Mouse (Mus musculus) left cerebral cortex, postnatal 10 days (tissue): Measurements from ENCODE around the gene Tinf2. TPM values are rescaled to one million over a fixed set of nuclear protein-coding genes. Genes with fewer than 3 reads are reported as not detected.

Experiments
- DNase-seq, 2 experiments: peaks; one replicate each; pipeline ENCODE4 v3.0.0; 2021 to 2022; ENCODE audit warnings: low spot score in 2 of 2, mixed read lengths in 1 of 2; ENCODE audit errors: extremely low spot score in 1 of 2
- intact Hi-C: fragments of 180-260 bp; cut with DNase I; formaldehyde crosslinking; loops from one replicate; pipeline ENCODE4 v1.15.1; 2025
- total RNA-seq, 2 experiments: library from RNA; stranded (reverse); gene quantifications; 2 replicates each; pipeline ENCODE4 v1.2.3; 2021

Tinf2 gene
- total RNA-seq, 2 experiments from 2014 or later = 13.9 to 16.0 TPM

- no peak for DNase-seq
- intact Hi-C loops = no loop called here
These were observed 27.9 kb upstream of the Tinf2 start for GRCm38 (mm10) chr14:55709509-55709908.

DNA sequence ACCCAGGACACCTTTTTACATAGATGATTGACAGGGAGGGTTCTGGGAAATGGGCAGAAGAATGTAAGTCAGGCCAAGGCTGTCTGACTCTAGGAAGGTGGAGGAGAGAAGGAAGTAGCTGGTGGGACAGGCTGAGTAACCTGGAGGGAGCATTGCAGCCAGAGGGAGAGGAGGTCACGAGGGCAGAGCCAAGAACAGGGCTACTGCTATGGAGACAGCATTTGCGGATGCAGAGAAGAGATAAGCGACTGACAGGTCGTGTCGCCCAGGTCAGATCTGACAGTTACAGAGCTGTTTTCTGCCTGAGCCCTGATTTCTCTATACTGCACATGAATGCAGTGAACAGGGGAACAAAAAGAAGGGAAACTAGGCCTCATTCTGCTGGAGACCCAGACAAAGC, 25.8 kb upstream of the Tinf2 start:
- intact Hi-C loops = no loop called here
- no peak for DNase-seq

DNA sequence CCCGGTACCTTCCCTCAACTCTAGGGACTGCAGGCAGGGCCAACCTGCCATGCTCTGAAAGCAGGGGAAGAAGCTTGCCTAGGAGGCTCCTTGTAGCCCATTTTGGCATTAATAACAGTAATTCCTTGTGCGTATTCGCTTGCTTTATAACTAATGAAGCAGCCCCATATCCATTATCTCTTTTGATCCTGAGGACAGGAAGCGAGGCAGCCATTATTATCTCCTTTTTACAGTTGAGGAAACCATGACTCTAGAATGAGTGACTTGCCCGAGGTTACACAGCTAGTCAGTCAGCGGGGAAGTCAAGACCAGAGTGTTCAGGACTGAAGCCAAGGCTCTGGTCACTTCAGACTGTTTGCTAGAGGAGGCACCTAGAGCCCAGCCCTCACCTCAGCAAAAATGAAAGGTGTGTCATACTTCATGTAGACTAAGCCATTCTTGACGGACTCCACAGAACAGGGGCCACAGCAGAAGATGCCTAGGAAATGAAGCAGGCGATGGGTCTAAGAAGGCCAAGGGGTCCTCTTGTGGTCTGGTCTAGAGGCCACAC, 24.5 kb upstream of the Tinf2 start:
- intact Hi-C loops = no loop called here

DNA sequence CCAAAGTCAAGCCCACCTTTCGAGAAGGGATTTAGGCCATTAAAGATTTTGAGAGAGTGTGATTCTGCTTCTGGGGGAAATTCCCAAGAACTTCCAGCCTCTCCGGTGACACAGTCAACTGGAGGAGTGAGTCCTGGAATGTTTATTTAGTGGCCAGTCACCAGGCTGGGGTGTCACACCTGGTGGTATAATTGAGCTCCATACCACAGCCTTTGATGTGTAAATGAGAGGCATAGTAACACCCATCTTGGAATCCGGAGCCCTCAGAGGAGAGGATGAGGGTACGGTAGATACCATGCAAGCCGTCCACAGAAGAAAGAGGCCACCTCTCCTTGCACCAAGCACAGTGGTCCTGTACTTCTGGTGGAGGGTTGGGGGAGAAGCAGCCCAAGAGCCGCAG, 21.1 kb upstream of the Tinf2 start:
- DNase-seq = no peak
- intact Hi-C loops = no loop called here

More for the DNA sequence above, 24.5 kb upstream of the Tinf2 start:
- DNase-seq = no peak

GRCm38 (mm10) chr14:55701131-55701530, 19.5 kb upstream of the Tinf2 start:
- intact Hi-C loops = no loop called here
- DNase-seq = no peak

- no peak for DNase-seq
- intact Hi-C loops = no loop called here
These were observed 15.6 kb upstream of the Tinf2 start for GRCm38 (mm10) chr14:55697226-55697625.

- intact Hi-C loops = loop anchor here (10.0 kb wide), 1 partner anchor 225 kb away; no protein-coding TSS in a partner anchor
- no peak for DNase-seq
These were observed 7.8 kb upstream of the Tinf2 start for GRCm38 (mm10) chr14:55689433-55689832.

- intact Hi-C loops = loop anchor here (10.0 kb wide), 1 partner anchor 233 kb away; no protein-coding TSS in a partner anchor
- DNase-seq = no peak
These were observed 486 bp upstream of the Tinf2 start for GRCm38 (mm10) chr14:55682118-55682493.

DNA sequence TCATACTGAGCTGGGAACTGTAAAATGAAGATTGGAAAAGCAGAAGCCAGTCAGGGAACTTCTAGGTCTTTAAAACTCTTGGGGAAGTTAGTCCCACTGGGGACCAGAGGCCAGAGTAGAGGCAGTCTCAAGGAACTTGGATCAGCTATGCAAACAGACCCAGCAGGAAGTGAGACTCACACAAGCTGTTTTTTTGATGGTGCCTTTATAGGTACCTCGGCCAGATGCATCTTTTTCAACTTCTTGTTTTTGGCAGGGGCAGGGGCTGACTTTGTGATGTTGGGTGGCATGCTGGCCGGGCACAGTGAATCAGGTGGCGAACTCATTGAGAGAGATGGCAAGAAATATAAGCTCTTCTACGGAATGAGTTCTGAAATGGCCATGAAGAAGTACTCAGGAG, 4.0 kb downstream of the Tinf2 start:
- no peak for DNase-seq
- intact Hi-C loops = no loop called here

GRCm38 (mm10) chr14:55672741-55673060, 8.9 kb downstream of the Tinf2 start:
- no peak for DNase-seq
- intact Hi-C loops = no loop called here

- intact Hi-C loops = no loop called here
- peak; percentile 91 to 95 for DNase-seq
These were observed 9.5 kb downstream of the Tinf2 start, which contains the start of the genes Gmpr2 and Nedd8 for GRCm38 (mm10) chr14:55671833-55672740. Gene Gmpr2 (plus strand): TSS chr14:55671941. Gene Nedd8 (minus strand): TSS chr14:55672124.

DNA sequence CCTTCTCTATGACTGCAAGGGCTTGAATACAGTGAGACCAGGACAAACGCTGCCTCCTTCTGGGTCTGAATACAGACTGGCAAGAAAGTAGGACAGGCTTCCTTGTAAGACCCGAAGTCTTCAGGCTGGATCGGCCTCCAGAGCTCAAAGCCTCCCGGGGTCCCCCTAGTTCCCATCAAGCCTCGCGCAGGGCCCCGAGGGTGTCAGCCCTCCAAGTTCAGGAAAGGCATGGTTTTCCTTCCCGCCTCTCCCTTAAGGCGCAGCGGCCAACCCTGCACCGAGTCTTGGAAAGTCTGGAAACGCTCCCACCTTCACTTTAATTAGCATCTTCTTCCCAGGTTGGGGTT, 10.2 kb downstream of the Tinf2 start:
- no peak for DNase-seq
- intact Hi-C loops = no loop called here

- intact Hi-C loops = no loop called here
- no peak for DNase-seq
These were observed 21.0 kb downstream of the Tinf2 start for GRCm38 (mm10) chr14:55660636-55661035.

GRCm38 (mm10) chr14:55659960-55660573, 21.6 kb downstream of the Tinf2 start, which contains the start of gene Mdp1:
Gene Mdp1 (minus strand): TSS chr14:55660508.
- intact Hi-C loops = no loop called here
- DNase-seq = peak; percentile 75 to 88

DNA sequence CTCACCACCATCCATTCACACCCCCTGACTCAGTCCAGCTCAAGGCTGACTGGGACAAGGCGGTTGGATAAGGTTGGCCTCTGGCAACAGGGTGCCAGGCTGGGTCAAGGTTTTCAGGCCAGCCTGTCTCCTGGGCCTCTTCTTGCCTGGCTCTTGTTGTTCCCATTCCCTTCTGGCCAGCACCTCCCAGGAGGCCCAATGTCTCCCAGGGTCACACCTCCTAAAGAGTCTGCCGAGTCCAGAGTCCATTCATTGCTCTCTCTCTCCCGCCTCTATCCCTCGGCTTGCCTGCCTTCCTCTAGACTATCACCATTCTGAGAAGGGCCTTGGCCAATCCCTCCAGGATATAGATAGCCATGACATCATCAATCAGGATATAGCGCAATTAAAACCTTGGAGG, 23.6 kb downstream of the Tinf2 start:
- DNase-seq = no peak
- intact Hi-C loops = no loop called here

- no peak for DNase-seq
- intact Hi-C loops = no loop called here
These were observed 24.7 kb downstream of the Tinf2 start for GRCm38 (mm10) chr14:55656935-55657334.

GRCm38 (mm10) chr14:55651528-55651927, 30.1 kb downstream of the Tinf2 start:
- intact Hi-C loops = no loop called here
- no peak for DNase-seq

DNA sequence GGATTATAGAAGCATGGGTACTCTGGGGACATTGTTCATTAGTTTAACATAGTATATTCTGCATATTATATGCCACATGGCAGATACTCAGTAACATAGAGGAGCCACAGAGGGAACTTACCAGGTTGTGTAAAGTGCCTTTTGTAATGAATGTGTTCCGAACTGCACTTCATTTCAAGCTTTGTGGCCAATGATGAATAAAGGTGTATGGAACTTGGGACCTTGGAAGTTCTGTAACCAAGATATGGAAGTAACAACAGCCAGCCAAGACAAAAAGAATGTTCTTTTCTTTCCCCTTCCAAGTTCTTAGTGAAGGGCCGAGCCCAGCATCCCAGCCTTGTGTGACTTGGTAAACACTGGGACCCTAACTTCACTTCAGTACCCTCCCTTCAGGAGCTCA, 31.7 kb downstream of the Tinf2 start, which contains the start of gene Tssk4:
Gene Tssk4 (plus strand): TSS at position 301 of the 400 bp plus-strand sequence.
- intact Hi-C loops = no loop called here
- DNase-seq = no peak

DNA sequence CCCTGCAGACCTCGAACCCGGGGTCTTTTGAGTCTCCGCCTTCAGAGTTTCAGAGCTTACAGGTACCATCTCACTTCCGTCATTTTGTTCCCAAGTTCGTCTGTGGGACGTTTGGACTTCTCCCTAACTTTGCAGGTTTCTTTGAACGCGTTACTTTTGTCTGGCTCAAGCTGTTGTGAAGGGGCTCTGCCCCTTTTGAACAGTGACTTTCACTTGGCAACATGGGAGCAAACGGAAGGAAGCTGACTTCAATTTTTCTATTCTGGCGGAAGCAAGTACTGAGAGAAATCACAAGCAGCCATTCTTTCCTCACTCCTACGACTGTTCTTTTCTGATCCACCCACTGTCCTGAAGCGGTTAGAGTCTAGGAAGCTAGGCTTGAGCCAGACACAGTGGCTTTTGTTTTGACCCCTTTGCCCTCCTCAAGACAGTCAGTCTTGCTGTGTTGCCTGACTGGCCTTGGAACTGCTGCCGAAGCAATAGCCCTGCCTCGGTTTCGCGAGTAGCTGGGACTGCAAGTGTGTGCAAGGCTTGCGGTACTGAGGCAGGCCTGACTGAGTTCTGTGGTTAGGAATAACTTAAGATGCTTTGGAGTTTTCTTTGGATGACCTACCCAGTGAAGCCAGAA, 37.2 kb downstream of the Tinf2 start:
- intact Hi-C loops = no loop called here

More for the DNA sequence above, 37.2 kb downstream of the Tinf2 start:
- DNase-seq = no peak
